Mouse (Mus musculus): ENCODE measurements at regions not wholly inside any gene's neighbourhood (a gene's known extent, or its start where the extent isn't known, plus 50 kb on each side); places are given as distances from the start of the nearest gene placed in this dataset.

DNA sequence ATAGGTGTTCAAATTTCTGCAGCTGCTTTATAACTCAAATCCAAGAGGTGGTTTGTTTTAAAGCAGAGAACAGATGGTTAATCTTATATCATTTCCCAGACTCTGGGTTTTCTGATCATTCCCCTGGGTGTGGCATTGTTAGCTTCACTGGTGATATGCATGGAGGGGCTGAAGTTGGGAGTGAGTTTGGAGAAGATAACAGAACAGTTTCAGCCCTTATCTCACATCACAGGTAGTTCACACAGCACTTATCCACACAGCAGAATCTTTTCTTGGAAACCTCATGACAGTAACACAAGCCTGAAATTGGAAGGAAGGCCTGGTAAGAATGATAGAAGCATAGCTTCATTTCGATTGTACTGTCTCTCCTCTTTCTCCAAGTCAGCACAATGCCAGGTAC lies 298.1 kb downstream of the Ankrd50 start:
- TF ChIP-seq POLR2A (IDR thresholded peaks at IDR 0.05; ENCODE audit: borderline replicate concordance, extremely low read depth, low read depth, low read length) (no peak), CTCF (IDR thresholded peaks at IDR 0.05; ENCODE audit: insufficient read depth, low read length) (no peak)

All from lung, adult 2 months (tissue).